Mouse (Mus musculus) kidney, adult 11 months (tissue): ENCODE results near the gene Nif3l1.

Experiments
- DNase-seq: peaks from one replicate; pipeline ENCODE4 v3.0.0; 2022

The Nif3l1 gene

DNA sequence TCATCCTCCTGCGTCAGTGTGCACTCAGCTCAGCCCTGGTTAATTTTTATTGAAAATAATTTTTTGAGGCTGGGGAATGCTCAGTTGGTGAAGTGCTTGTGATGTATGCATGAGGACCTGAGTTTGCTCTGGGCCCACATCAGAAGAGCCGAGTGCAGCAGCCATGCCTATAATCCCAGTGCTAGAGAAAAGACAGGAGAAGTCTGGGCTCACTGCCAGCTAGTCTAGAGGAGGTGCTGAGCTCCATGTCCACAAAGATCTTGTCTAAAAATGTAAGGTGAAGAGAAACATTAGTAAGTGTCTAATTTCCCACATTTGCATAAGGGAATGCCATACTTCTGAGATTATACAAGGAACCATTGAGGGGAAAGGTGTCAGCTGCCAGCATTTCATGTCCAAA, 13.9 kb downstream of the Nif3l1 start:
- no peak for DNase-seq

DNA sequence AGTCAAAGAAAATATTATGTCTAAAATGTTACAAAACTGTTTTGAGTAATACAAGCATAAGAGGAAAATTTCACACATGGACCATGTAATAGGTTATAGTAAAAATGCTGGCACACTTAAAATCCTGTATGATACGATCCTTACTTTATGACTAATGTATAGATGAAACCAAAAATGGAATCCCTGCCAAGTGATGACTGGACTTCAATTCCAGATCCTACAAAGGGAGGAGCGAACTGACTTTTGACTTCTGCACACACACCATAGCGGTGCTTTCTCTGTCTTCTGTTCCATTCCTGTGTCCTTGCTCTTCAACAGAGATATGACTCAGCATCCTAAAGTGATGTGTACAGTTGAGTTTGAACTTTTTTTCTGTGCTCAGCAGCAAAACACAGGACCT, 15.6 kb downstream of the Nif3l1 start:
- no peak for DNase-seq

DNA sequence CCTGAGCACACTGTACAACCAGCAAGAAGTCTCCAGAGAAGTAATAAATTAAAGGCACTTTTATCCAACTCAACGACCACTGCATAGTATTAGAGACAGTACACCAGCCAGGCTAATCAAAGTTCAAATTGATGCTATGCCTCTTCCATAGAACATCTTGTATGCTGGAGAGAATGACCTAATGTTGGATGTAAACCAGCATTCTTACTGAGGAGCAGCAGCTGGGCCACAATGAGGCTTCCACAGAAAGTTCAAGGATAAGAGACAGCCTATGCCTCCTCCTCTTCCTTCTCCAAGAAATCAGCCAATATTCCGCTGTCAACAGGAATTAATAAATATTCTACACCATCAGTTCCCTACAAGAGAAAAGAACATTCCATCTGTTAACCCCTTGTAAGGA, 19.0 kb downstream of the Nif3l1 start:
- no peak for DNase-seq

DNA sequence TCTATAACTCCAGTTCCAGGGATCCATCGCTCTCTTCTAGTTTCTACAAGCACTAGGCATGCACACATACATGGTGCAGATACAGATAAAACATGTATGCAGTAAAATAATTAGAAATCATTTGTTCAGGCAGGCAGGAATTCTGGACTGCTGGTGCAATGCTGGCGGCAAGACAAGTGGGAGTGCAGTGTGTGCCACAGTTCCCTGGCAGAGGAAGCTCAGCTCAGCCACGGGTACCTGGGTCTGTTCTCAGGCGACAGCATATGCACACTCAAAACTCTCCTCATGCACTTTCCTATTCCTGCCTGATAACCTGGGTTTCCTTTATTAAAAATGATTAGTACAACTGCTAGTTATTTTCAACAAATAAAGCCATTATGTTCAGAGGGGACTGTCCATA, 20.1 kb downstream of the Nif3l1 start:
- DNase-seq = no peak

DNA sequence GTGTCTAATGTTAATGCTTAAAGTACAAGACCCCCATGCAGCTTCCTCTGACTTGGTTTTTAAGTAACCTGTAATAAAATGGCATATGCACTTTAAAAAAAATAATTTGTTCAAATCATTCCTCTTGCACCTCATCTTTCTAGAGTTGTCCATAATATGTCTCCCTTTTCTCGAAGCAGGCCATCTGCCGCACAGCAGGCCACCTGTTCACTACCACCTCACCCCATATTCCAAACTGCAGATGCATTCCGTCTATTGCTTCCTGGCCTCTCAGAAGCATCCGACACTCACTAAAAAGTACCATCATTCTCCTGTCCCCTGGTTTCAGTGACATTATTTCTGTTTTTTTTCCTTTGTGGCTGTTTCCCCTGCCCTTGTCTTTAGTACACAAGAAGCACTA, 20.6 kb downstream of the Nif3l1 start:
- DNase-seq = no peak

DNA sequence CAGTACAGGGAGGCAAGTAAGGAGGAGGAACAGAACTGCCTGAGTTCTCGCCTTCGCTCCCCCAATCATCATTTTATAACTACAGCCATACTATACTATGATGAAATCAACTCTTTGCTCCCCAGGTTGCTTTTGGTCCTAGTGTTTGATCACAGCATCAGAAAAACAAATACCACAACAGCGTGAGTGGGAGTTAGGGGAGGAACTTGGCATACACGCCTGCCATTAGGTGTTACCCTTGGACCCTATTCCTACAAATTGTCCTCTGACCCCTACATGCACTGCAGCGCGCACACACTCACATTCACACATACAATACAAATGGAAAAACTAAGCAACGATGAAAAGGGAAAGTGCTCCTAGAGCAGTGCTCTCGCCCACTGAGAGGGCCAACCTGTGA, 30.7 kb downstream of the Nif3l1 start:
- DNase-seq = no peak

DNA sequence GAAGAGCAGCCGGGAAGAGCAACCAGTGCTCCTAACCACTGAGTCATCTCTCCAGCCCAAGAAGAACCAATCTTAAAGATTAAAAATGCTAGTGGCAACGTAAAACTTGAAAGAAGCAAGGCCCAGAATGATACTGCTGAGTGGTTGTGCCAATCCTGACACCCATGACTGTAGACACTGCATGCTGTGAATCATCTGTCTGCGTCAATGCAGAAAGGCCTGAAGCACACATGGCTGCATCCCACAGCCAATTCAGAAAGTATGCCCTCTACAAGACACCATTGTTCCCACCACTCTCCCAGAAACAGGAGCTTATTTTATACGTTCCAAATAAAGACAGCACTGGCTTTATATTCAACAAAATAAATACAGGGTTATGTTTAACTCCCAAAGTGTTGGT, 37.7 kb downstream of the Nif3l1 start:
- DNase-seq = no peak

DNA sequence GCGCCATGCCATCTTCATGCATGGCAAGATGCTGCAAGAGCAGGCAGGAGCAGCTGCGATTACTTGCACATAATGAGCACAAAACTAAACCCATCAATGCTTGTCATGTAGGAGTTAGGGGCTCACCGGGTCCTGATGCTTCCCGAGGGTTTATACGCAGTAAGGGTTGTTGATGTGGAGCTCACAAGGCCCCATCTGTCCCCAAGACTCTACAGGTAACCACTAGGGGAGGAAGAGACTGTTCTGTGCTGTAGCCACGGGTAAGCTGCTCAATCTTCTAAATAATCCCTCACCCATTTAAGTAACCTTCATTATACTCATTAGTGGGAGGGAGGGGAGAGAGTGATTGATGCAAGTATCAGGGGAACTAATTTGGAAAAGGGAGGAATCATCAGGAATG, 50.7 kb downstream of the Nif3l1 start:
- no peak for DNase-seq

DNA sequence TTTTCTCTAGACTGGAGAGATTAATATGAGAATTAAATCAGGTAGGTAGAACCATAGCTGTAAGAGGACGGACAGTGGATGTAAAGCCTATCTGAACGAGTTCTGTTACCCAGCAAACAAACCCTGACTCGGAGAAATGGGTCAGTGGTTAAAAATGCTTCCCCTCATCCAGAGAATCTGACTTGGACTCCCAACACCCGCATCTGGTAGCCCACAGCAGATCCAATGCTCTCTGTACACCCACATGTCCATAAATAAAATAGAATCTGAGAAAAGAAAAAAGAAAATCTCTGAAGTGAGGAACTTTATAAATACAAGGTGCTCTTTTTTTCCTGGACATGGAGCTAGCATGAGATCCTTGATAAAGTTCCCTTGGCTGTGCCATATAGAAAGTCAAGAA, 52.7 kb downstream of the Nif3l1 start:
- no peak for DNase-seq

DNA sequence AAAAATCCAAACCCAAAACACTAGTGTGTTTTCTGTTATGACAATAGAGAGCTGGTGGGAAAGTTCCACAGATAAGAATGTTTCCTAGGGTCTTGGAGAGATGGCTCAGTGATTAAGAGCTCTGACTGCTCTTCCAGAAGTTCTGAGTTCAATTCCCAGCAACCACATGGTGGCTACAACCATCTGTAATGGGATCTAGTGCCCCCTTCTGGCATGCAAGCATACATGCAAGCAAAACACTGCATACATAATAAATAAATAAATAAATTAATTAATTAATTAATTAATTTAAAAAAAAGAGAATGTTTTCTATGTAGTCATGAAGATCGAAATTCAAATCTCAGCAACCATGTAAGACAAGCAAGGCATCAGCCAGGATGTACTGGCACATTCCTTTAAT, 53.8 kb downstream of the Nif3l1 start:
- no peak for DNase-seq

DNA sequence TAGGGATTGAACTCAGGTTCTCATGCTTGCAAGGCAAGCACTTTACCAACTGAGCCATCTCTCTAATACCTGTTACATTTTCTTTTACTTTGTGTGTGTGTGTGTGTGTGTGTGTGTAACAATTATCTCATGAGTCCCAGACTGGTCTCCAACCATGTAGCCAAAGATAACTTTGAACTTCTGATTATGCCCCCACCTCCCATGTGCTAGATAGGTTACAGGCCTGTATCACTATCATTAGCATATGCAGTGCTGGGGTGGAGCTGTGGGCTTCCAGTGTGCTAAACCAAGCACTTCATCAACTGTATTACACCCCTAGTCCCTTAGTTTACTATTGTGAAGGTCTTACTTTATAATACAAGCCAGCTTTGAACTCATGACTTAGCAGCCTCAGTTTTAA, 58.2 kb downstream of the Nif3l1 start:
- no peak for DNase-seq

DNA sequence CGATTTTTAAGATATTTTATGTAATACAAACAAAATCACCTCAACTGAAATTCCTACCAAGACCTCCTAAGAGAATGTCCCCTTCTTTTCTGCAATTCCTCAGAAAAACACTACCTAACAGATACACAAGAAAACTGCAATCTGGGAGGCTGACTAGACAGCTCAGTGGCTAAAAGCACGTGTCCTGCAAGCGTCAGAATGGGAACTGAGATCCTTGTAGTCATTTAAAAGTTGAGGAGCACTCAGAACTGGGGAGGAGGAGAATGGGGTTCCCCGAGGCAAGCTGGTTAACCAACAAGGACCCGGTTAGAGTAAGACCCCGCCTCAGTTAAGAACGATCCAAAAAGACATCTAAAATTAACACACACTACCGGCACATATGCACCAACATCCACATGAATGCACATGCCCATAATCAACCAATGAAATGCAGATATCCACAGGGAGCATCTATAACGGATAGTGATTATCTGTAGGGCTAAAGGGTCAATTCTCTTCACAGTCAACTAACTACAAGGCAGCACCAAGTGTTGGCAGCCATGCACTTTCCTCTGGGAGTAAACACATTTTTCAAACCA, 58.9 kb downstream of the Nif3l1 start:
- no peak for DNase-seq

DNA sequence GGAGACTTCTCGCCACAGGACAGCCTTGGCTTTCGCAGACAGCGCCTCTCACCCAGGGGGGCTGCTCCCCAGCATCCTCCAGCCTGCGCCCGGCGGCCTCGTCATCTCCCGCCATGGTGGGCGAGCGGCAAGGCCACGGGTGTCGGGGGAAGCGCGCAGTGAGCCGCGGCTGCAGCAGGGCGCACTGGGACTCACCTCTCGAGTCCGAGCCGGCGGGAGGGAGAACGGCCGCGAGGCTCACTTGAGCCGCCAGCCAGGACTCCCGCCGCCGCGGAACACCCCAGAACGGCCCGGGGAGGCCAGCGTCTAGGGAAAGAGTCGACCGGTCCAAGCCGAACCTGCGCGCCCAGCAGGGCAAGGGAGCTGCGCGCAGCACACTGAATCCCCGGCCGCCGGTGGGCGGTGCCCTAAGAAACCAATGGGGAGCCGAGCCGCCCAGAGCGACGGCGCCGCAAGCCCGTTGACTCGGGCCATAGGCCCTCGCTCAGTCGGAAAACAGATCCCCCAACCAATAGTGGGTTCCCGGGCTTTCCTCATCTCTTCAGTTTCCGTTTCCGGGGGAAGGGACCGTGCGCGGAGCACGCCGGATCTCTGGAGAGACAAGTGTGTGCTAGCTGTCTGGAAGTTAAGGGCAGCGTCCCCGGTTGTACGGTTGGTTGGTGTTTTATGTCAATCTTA, 59.8 kb downstream of the Nif3l1 start, which contains the start of gene Orc2:
Gene Orc2 (minus strand): TSS at position 533 of the 678 bp plus-strand sequence.
- peak; percentile 92 for DNase-seq

DNA sequence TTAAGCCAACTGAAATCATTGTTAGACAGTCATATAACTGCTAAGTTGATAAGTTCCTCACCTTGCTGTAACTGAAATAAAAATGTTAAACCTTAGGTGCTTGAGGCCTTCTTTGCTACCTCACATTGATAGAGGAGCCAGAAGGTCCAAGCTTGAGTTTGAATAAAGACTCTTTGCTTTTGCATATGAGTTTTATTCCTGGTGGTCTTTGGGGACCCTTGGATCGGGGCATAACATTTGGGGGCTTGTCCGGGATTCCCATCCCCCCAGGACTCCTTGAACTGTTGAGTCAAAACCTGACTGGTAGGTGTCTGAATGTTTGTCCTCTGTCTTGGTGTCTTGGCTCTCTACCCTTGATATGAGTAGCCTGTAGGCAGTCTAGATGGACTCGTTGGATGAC, 62.3 kb downstream of the Nif3l1 start:
- no peak for DNase-seq
